Mouse (Mus musculus) midbrain, embryonic 10.5 days (tissue): ENCODE results near the gene Zfp36l1. TPM values are rescaled to one million over a fixed set of nuclear protein-coding genes. Genes with fewer than 3 reads are reported as not detected.
A peak's percentile ranks its signal among the peaks of the same experiment; 100 is the strongest.
"Not testable (repeated sequence)": the region's sequence is repeated elsewhere in the genome, so short reads cannot be mapped to it uniquely, and the experiment has no call there.

ENCODE experiments used
- DNase-seq: peaks from one replicate; pipeline ENCODE4 v3.0.0-alpha.2; 2017; ENCODE audit warnings: low spot score
- H3K27ac ChIP-seq: fragments of 300-500 bp; sonication (generic); replicated peaks from 2 replicates; pipeline ENCODE4 v1.5.1; 2016; ENCODE audit warnings: mild to moderate bottlenecking
- H3K27me3 ChIP-seq: fragments of 300-500 bp; sonication (generic); 2 replicates; pipeline ENCODE4 v1.6.1; 2016; ENCODE audit warnings: low read depth, mild to moderate bottlenecking; ENCODE audit not compliant: poor library complexity, severe bottlenecking
- H3K36me3 ChIP-seq: fragments of 300-500 bp; sonication (generic); 2 replicates; pipeline ENCODE4 v1.6.1; 2016; ENCODE audit warnings: mild to moderate bottlenecking, moderate library complexity
- H3K4me1 ChIP-seq: fragments of 300-500 bp; sonication (generic); 2 replicates; pipeline ENCODE4 v1.6.1; 2016
- H3K4me3 ChIP-seq: fragments of 300-500 bp; sonication (generic); 2 replicates; pipeline ENCODE4 v1.5.1; 2016; ENCODE audit warnings: mild to moderate bottlenecking, moderate library complexity
- H3K9me3 ChIP-seq: fragments of 300-500 bp; sonication (generic); replicated peaks from 2 replicates; pipeline ENCODE4 v1.6.1; 2016; ENCODE audit warnings: mild to moderate bottlenecking
- WGBS: fragments of 180-500 bp; shearing (Covaris S2); methylation state at CpG from one replicate; pipeline ENCODE4 v1.1.7; 2016; 5-methylcytosine and 5-hydroxymethylcytosine counted together
- polyA plus RNA-seq: library from polyadenylated mRNA; unstranded; fragments of >200 nt; fragmentation: Nextera tagmentation; extraction: Ambion mirVana; gene quantifications from 2 replicates; pipeline ENCODE4 v1.2.1, GENCODE M21; 2016

Gene Zfp36l1
- polyA plus RNA-seq, 1 experiment from 2014 or later, result 127 TPM

- H3K36me3 ChIP-seq, result peaks cover 43% of the 10 kb centered on the region
- under 1% methylated on average over 26 of the region's 26 CpGs for WGBS
- DNase-seq, result peak; percentile 38
- H3K27me3 ChIP-seq, result no peaks in the 10 kb centered on the region
- H3K9me3 ChIP-seq, result no peaks in the 10 kb centered on the region
- peak overlapping the region; percentile 99 for H3K27ac ChIP-seq
- H3K4me1 ChIP-seq, result peaks cover 61% of the 10 kb centered on the region
- H3K4me3 ChIP-seq, result peak overlapping the region; percentile 85
Measured at GRCm38 (mm10) chr12:80112071-80112660, 647 bp downstream of the Zfp36l1 start.

DNA sequence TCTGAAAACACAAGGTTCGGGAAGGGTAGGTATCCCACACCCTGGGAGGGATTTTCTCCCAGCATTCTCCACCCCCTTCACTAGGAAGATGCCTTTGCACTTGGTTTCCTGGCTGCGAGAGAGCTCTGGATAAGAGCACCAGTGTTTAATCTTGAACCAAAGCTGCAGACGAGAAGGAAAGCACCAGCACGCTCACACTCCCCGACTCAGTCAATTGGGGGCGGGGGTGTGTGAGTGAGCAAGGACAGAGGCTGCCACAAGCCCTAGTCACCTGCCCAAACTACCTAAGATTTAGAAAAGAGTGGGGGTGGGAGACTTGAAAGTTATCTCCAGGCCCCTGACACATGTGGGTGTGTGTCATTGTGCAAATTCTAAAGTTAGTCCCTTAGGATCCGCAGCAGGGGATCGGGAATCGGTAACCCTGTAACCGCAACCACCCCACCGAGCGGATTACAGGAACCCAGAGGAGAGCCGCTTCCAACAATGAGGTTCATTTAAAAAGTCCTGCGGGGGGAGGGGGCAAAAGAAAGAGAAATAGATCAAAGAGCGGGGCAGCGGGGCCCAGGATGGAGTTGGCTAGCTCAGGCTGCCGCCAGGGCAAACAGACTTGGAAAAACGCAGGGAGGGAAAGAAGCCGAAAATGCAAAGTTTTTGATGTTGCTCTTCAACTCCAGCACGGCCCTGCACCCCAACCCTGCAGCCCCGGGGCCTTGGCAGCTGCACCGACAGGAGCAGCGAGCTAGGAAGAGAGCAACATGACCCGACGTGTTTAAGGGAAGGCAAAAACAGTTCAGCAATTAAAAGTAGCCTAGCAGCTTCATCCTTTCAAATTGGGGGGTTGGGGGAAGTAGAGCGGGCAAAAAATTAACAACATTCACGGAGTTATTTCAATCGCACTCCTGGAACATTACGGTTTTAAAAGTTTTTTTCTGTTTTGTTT is 1.4 kb downstream of the Zfp36l1 start:
- Histone ChIP-seq H3K9me3 (no peaks in the 10 kb centered on the region), H3K4me3 (peak overlapping the region; percentile 85), H3K4me1 (peaks cover 53% of the 10 kb centered on the region), H3K27me3 (no peaks in the 10 kb centered on the region), H3K27ac (peak overlapping the region; percentile 99), H3K36me3 (peaks cover 48% of the 10 kb centered on the region)
- under 1% methylated on average over 29 of the region's 29 CpGs for WGBS
- peak; percentile 68 for DNase-seq

DNA sequence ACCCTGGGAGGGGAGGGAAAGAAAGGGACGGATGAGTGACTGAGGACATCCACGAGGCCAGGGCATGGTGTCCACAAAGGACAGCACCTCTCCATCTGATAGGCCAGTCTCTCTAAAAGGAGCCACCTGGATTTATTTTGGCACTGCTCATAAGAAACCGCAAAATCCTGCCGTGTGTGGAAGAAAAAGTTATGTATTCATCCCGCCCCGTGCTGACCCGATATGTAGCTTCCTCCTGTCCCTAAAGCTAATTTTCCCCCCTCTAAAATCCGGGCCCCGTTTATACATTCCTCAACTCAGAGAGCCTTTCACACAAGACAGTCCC is 2.3 kb downstream of the Zfp36l1 start:
- Histone ChIP-seq H3K27ac (peak overlapping the region; percentile 99), H3K4me1 (peaks cover 44% of the 10 kb centered on the region), H3K9me3 (0 out of 2 replicates have a peak, but pooled peaks cover under 1% of the 10 kb centered on the region), H3K27me3 (no peaks in the 10 kb centered on the region), H3K4me3 (peak overlapping the region; percentile 85), H3K36me3 (peaks cover 50% of the 10 kb centered on the region)
- 3% methylated on average over 9 of the region's 9 CpGs for WGBS
- no peak for DNase-seq

GRCm38 (mm10) chr12:80109753-80110545 is 2.9 kb downstream of the Zfp36l1 start:
- no peaks in the 10 kb centered on the region for H3K27me3 ChIP-seq
- H3K27ac ChIP-seq, result peak overlapping the region; percentile 99
- H3K4me3 ChIP-seq, result peak overlapping the region; percentile 85
- H3K4me1 ChIP-seq, result peaks cover 39% of the 10 kb centered on the region
- H3K36me3 ChIP-seq, result peaks cover 56% of the 10 kb centered on the region
- 4% methylated on average over 53 of the region's 53 CpGs for WGBS
- peak; percentile 59 for DNase-seq
- 0 out of 2 replicates have a peak, but pooled peaks cover 5% of the 10 kb centered on the region for H3K9me3 ChIP-seq

- DNase-seq, result peak; percentile 82
- not testable (repeated sequence) for H3K27me3 ChIP-seq, H3K9me3 ChIP-seq
- peak overlapping the region; percentile 85 for H3K4me3 ChIP-seq
- peaks cover 30% of the 10 kb centered on the region for H3K4me1 ChIP-seq
- H3K27ac ChIP-seq, result peak overlapping the region; percentile 99
- WGBS, result 12% methylated on average over 11 of the region's 11 CpGs
- peaks cover 59% of the 10 kb centered on the region for H3K36me3 ChIP-seq
Measured at GRCm38 (mm10) chr12:80108896-80109668, 3.7 kb downstream of the Zfp36l1 start.

DNA sequence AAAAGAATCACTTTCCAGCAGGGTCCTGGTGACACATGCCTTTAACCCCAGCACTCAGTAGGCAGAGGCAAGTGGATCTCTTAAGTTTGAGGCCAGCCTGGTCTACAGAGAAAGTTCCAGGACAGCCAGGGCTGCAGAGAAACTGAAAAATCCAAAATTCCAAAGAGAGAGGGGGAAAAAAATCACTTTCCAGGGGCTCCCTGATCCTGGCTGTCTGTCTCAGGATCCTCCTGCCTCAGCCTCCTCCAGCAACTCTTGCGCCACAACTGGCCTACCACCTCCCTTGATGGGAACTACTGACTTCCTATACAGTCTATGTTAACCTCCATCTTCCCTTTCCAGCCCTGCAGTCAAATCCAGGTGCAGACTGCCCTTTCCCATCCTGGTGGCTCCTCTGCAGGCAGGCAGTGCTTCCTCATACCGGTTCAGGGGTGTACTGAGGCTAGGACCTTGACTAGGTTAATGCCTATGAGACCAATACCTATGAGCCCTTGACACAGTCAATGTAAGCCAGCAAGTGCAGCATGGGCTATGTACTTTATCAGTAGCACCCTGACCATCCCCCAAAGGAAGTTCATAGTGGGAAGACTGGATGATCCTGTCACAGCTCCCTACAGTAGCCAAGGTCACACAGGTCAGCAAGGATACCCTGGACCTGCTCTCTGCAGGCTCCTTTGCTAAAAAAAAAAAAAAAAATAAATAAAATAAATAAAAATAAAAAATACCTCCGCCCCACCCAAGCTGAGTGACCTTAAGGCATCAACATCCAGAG is 5.7 kb downstream of the Zfp36l1 start:
- DNase-seq, result peak; percentile 51
- 0 out of 2 replicates have a peak overlapping the region, but pooled peaks have one; percentile 9 for H3K4me3 ChIP-seq
- 94% methylated on average over 3 of the region's 3 CpGs for WGBS
- H3K9me3 ChIP-seq, result peaks cover 5% of the 10 kb centered on the region; the same call in 1 of the 2 replicates
- no peaks in the 10 kb centered on the region for H3K27me3 ChIP-seq
- H3K36me3 ChIP-seq, result peaks cover 59% of the 10 kb centered on the region
- peaks cover 28% of the 10 kb centered on the region for H3K4me1 ChIP-seq
- H3K27ac ChIP-seq, result 0 out of 2 replicates have a peak overlapping the region, but pooled peaks have one; percentile 28

DNA sequence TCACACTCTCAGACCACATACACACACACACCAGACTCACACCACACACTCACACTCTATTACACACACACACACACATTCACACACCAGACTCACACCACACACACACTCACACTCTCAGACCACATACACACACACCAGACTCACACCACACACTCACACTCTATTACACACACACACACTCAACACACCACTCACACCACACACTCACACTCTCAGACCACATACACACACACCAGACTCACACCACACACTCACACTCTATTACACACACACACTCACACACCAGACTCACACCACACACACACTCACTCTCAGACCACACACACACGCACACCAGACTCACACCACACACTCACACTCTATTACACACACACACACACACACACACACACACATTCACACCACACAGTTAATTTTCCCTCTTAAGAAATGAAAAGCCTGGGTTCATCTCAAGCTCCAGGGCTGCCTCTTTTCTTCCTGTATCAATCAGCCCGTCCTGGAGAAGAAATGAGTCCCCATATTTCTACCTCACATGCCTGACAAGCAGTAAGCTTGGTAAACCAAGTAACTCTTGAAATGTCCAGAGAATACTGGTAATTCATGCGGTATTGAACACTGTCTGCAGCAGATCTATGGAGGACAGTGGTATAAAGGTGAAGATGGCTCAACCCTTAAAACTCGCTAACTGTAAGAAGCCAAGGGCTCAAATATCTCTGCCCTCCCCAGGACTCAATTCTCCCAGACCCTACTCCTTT is 6.5 kb downstream of the Zfp36l1 start:
- Histone ChIP-seq H3K36me3 (peaks cover 55% of the 10 kb centered on the region), H3K27me3 (no peaks in the 10 kb centered on the region), H3K4me3 (no peak overlapping the region), H3K4me1 (peaks cover 28% of the 10 kb centered on the region), H3K9me3 (peaks cover 5% of the 10 kb centered on the region; the same call in 1 of the 2 replicates), H3K27ac (0 out of 2 replicates have a peak overlapping the region, but pooled peaks have one; percentile 28)
- no peak for DNase-seq
- WGBS, result 87% methylated on average over 4 of the region's 4 CpGs

DNA sequence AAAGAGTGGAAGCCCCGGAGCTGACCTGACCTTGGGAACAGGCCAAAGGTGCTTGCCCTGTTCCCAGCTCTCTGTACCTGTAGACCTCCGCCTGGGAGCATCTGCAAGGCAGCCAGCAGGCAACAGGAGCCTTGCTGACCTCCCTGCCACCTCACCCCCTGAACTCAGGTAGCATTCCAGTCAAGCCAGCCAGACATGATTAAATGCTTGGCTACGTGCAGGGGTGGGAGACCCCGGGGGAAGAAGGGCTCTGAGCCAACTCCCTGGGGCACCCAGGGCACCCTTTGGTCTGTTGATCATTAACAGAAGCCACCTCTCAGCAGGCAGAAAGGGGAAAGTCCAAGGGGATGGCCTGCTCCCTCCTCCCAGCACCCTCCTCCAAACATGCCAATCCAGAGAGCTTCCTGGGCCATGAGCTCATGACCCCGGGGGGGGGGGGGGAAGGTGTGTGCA is 9.3 kb downstream of the Zfp36l1 start:
- peaks cover 27% of the 10 kb centered on the region for H3K36me3 ChIP-seq
- H3K27ac ChIP-seq, result peak overlapping the region; percentile 46
- DNase-seq, result no peak
- 76% methylated on average over 5 of the region's 5 CpGs for WGBS
- peaks cover 7% of the 10 kb centered on the region; the same call in 1 of the 2 replicates for H3K4me1 ChIP-seq
- peaks cover 5% of the 10 kb centered on the region; the same call in 1 of the 2 replicates for H3K9me3 ChIP-seq
- no peaks in the 10 kb centered on the region for H3K27me3 ChIP-seq
- no peak overlapping the region for H3K4me3 ChIP-seq

DNA sequence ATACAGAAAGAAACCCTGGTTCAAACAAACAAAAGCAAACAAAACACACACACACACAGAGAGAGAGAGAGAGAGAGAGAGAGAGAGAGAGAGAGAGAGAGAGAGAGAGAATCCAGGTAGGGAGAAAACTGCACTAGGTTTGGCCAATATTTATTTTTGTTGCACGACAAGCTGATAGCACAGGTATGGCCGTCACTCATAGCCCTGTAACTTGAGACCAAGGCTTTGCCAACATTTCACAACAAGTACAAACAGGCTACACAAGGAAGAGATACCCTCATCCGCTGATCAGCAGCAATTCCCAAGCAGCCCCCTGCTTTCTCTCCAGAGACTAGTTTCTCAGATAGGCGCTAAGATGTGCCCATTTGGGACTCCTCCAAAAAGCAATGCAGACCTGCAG is 9.7 kb downstream of the Zfp36l1 start:
- WGBS, result 74% methylated on average over 4 of the region's 4 CpGs
- Histone ChIP-seq H3K4me3 (no peak overlapping the region), H3K36me3 (peaks cover 24% of the 10 kb centered on the region), H3K9me3 (peaks cover 5% of the 10 kb centered on the region; the same call in 1 of the 2 replicates), H3K27ac (peak overlapping the region; percentile 46), H3K27me3 (no peaks in the 10 kb centered on the region), H3K4me1 (peaks cover 7% of the 10 kb centered on the region; the same call in 1 of the 2 replicates)
- no peak for DNase-seq

GRCm38 (mm10) chr12:80098825-80099224 is 14.0 kb downstream of the Zfp36l1 start:
- H3K27ac ChIP-seq, result no peak overlapping the region
- H3K9me3 ChIP-seq, result no peaks in the 10 kb centered on the region
- H3K36me3 ChIP-seq, result no peaks in the 10 kb centered on the region
- no peak overlapping the region for H3K4me3 ChIP-seq
- DNase-seq, result no peak
- WGBS, result 88% methylated on average over 1 of the region's 1 CpGs
- H3K27me3 ChIP-seq, result no peaks in the 10 kb centered on the region
- peaks cover 11% of the 10 kb centered on the region; the same call in 1 of the 2 replicates for H3K4me1 ChIP-seq
